Mouse (Mus musculus): ENCODE measurements around the gene A230050P20Rik. TPM values are rescaled to one million over a fixed set of nuclear protein-coding genes. Genes with fewer than 3 reads are reported as not detected.

A230050P20Rik gene
- polyA plus RNA-seq, 1 experiment, result 25.3 TPM

GRCm38 (mm10) chr9:20892104-20892653 is 23.7 kb downstream of the A230050P20Rik start:
- Histone ChIP-seq H3K4me1 (ENCODE audit: control insufficient read depth, insufficient read depth, low read length) (peaks cover 14% of the 10 kb centered on the region), H3K27ac (ENCODE audit: insufficient read depth, low read length) (no peak overlapping the region)
- TF ChIP-seq POLR2A (IDR thresholded peaks at IDR 0.05; ENCODE audit: low read depth, low read length) (peak; percentile 47), CTCF (IDR thresholded peaks at IDR 0.05; ENCODE audit: borderline replicate concordance, insufficient read depth, low read length) (no peak)

GRCm38 (mm10) chr9:20893069-20893468 is 24.6 kb downstream of the A230050P20Rik start:
- H3K4me1 ChIP-seq (ENCODE audit: control insufficient read depth, insufficient read depth, low read length), result peaks cover 14% of the 10 kb centered on the region
- no peak overlapping the region for H3K4me3 ChIP-seq (ENCODE audit: insufficient read depth, low read length)
- no peak overlapping the region for H3K27ac ChIP-seq (ENCODE audit: insufficient read depth, low read length)
- TF ChIP-seq POLR2A (IDR thresholded peaks at IDR 0.05; ENCODE audit: low read depth, low read length) (peak; percentile 52; the same call in 1 of the 2 replicates), CTCF (IDR thresholded peaks at IDR 0.05; ENCODE audit: borderline replicate concordance, insufficient read depth, low read length) (no peak)

More at GRCm38 (mm10) chr9:20892104-20892653, 23.7 kb downstream of the A230050P20Rik start:
- no peak overlapping the region for H3K4me3 ChIP-seq (ENCODE audit: insufficient read depth, low read length)

- Histone ChIP-seq H3K4me3 (ENCODE audit: insufficient read depth, low read length) (no peak overlapping the region), H3K4me1 (ENCODE audit: control insufficient read depth, insufficient read depth, low read length) (peaks cover 14% of the 10 kb centered on the region), H3K27ac (ENCODE audit: insufficient read depth, low read length) (no peak overlapping the region)
- no peak for TF ChIP-seq CTCF (IDR thresholded peaks at IDR 0.05; ENCODE audit: borderline replicate concordance, insufficient read depth, low read length)
- TF ChIP-seq POLR2A (IDR thresholded peaks at IDR 0.05; ENCODE audit: low read depth, low read length), result peak; percentile 26; the same call in 1 of the 2 replicates
These were observed 25.3 kb downstream of the A230050P20Rik start for GRCm38 (mm10) chr9:20893590-20894343.

- Histone ChIP-seq H3K27ac (ENCODE audit: insufficient read depth, low read length) (no peak overlapping the region), H3K4me1 (ENCODE audit: control insufficient read depth, insufficient read depth, low read length) (peaks cover 13% of the 10 kb centered on the region), H3K4me3 (ENCODE audit: insufficient read depth, low read length) (no peak overlapping the region)
- TF ChIP-seq CTCF (IDR thresholded peaks at IDR 0.05; ENCODE audit: borderline replicate concordance, insufficient read depth, low read length) (no peak), POLR2A (IDR thresholded peaks at IDR 0.05; ENCODE audit: low read depth, low read length) (no peak)
These were observed 26.2 kb downstream of the A230050P20Rik start for GRCm38 (mm10) chr9:20894629-20895028.

GRCm38 (mm10) chr9:20895382-20895781 is 26.9 kb downstream of the A230050P20Rik start:
- H3K4me1 ChIP-seq (ENCODE audit: control insufficient read depth, insufficient read depth, low read length), result peaks cover 6% of the 10 kb centered on the region; the same call in 1 of the 2 replicates
- no peak overlapping the region for H3K27ac ChIP-seq (ENCODE audit: insufficient read depth, low read length)
- TF ChIP-seq POLR2A (IDR thresholded peaks at IDR 0.05; ENCODE audit: low read depth, low read length), result no peak
- TF ChIP-seq CTCF (IDR thresholded peaks at IDR 0.05; ENCODE audit: borderline replicate concordance, insufficient read depth, low read length), result no peak
- H3K4me3 ChIP-seq (ENCODE audit: insufficient read depth, low read length), result no peak overlapping the region

- Histone ChIP-seq H3K4me1 (ENCODE audit: control insufficient read depth, insufficient read depth, low read length) (0 out of 2 replicates have a peak, but pooled peaks cover 4% of the 10 kb centered on the region), H3K4me3 (ENCODE audit: insufficient read depth, low read length) (peak overlapping the region; percentile 99), H3K27ac (ENCODE audit: insufficient read depth, low read length) (no peak overlapping the region)
- TF ChIP-seq CTCF (IDR thresholded peaks at IDR 0.05; ENCODE audit: borderline replicate concordance, insufficient read depth, low read length) (no peak), POLR2A (IDR thresholded peaks at IDR 0.05; ENCODE audit: low read depth, low read length) (no peak)
These were observed 29.5 kb downstream of the A230050P20Rik start for GRCm38 (mm10) chr9:20897736-20898510.

GRCm38 (mm10) chr9:20898511-20899073 is 30.1 kb downstream of the A230050P20Rik start, which contains the start of gene Eif3g:
Gene Eif3g (minus strand): TSS chr9:20898623.
- 0 out of 2 replicates have a peak, but pooled peaks cover 4% of the 10 kb centered on the region for H3K4me1 ChIP-seq (ENCODE audit: control insufficient read depth, insufficient read depth, low read length)
- H3K4me3 ChIP-seq (ENCODE audit: insufficient read depth, low read length), result peak within 1 kb of the TSS; percentile 99
- TF ChIP-seq CTCF (IDR thresholded peaks at IDR 0.05; ENCODE audit: borderline replicate concordance, insufficient read depth, low read length) (peak; percentile 91), POLR2A (IDR thresholded peaks at IDR 0.05; ENCODE audit: low read depth, low read length) (peak; percentile 78)
- no peak within 1 kb of the TSS for H3K27ac ChIP-seq (ENCODE audit: insufficient read depth, low read length)

GRCm38 (mm10) chr9:20901466-20902173 is 33.2 kb downstream of the A230050P20Rik start:
- 0 out of 2 replicates have a peak, but pooled peaks cover 4% of the 10 kb centered on the region for H3K4me1 ChIP-seq (ENCODE audit: control insufficient read depth, insufficient read depth, low read length)
- H3K27ac ChIP-seq (ENCODE audit: insufficient read depth, low read length), result no peak overlapping the region
- TF ChIP-seq POLR2A (IDR thresholded peaks at IDR 0.05; ENCODE audit: low read depth, low read length), result no peak
- no peak for TF ChIP-seq CTCF (IDR thresholded peaks at IDR 0.05; ENCODE audit: borderline replicate concordance, insufficient read depth, low read length)
- H3K4me3 ChIP-seq (ENCODE audit: insufficient read depth, low read length), result no peak overlapping the region

GRCm38 (mm10) chr9:20902174-20902491 is 33.7 kb downstream of the A230050P20Rik start:
- no peak overlapping the region for H3K4me3 ChIP-seq (ENCODE audit: insufficient read depth, low read length)
- no peaks in the 10 kb centered on the region for H3K4me1 ChIP-seq (ENCODE audit: control insufficient read depth, insufficient read depth, low read length)
- no peak overlapping the region for H3K27ac ChIP-seq (ENCODE audit: insufficient read depth, low read length)
- no peak for TF ChIP-seq CTCF (IDR thresholded peaks at IDR 0.05; ENCODE audit: borderline replicate concordance, insufficient read depth, low read length)
- TF ChIP-seq POLR2A (IDR thresholded peaks at IDR 0.05; ENCODE audit: low read depth, low read length), result no peak

Data from embryonic fibroblast, embryonic 13.5 days (primary cell).